Comparison of ENCODE assay signal across 17 mouse cellular contexts in the genomic region with DNA sequence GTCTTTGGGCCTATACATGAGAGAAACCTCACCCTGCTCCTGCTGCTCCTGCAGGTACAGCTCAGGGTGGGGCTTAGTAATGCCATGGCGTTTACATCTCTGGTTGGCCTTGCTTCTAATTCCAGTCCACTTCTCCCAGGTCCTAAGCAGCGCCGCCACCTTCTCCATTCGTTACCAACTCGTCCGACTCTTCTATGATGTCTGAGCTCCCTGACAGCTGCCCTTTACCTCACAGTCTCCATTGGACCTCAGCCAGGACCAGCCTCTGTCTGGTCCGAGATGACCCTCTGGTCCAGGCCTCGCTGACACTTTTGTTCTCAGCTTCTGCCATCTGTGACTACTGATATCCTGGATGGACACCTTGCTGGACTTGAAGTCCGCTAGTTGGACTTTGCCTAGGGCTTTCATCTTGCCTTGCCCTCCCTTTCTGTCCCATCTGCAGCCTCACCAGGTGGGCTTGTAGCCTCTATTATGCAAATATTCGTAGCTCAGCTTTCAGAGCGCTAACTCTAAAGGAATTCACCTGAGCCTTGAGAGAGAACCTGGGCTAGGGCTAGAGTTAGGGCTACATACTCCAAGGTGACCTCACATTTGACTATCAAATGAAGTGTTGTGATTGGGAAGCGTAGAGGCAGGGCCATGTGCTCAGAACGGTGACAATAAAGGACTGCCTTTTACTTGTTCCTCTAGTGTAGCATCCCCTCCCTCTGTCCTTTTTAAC. TPM values are rescaled to one million over a fixed set of nuclear protein-coding genes. Genes with fewer than 3 reads are reported as not detected.
DNase-seq lines count a peak whose midpoint lies in the region; ATAC-seq and TF ChIP-seq lines count a peak whose summit lies in the region.
"Had no signal": no experiment of that assay in that cellular context is flagged by ENCODE, and none has a peak within 500 bp of the region (broad histone marks: within the 10 kb centered on the region; RNA-seq: fewer than 3 reads in every experiment).

No protein-coding gene starts in this region.

- WGBS in forebrain, embryonic 10.5 days: 95% methylated on average over 13 of the region's 13 CpGs
- 94% methylated on average over 13 of the region's 13 CpGs for WGBS in forebrain, embryonic 16.5 days
- 95% methylated on average over 13 of the region's 13 CpGs for WGBS in embryonic facial prominence, embryonic 10.5 days

- H3K27me3 ChIP-seq in forebrain, embryonic 10.5 days (ENCODE audit: poor library complexity, severe bottlenecking): no peaks in the 10 kb centered on the region
- no peaks in the 10 kb centered on the region for H3K27me3 ChIP-seq in forebrain, embryonic 16.5 days (replicated peaks; ENCODE audit: control insufficient read depth, insufficient read depth, low read length)
- no peaks in the 10 kb centered on the region for H3K27me3 ChIP-seq in testis, adult 2 months (ENCODE audit: control insufficient read depth, insufficient read depth, low read length)
- no peaks in the 10 kb centered on the region for H3K27me3 ChIP-seq in embryonic facial prominence, embryonic 10.5 days (replicated peaks; ENCODE audit: low read depth, poor library complexity, severe bottlenecking)
- H3K27me3 ChIP-seq: embryonic facial prominence, embryonic 15.5 days; heart, embryonic 13.5 days; neural tube, embryonic 13.5 days; Patski had no signal

- H3K9me3 ChIP-seq in forebrain, embryonic 10.5 days: peaks cover 16% of the 10 kb centered on the region
- H3K9me3 ChIP-seq in forebrain, embryonic 16.5 days (ENCODE audit: control insufficient read depth, low read length): no peaks in the 10 kb centered on the region
- peaks cover 6% of the 10 kb centered on the region for H3K9me3 ChIP-seq in embryonic facial prominence, embryonic 10.5 days
- H3K9me3 ChIP-seq: embryonic facial prominence, embryonic 15.5 days; heart, embryonic 13.5 days; neural tube, embryonic 13.5 days had no signal

- ATAC-seq in forebrain, embryonic 16.5 days: no peak
- ATAC-seq in megakaryocyte, adult 5-6 weeks (ENCODE audit: poor library complexity, severe bottlenecking): no peak
- ATAC-seq: forebrain, embryonic 14.5 days; Patski had no signal

- H3K9ac ChIP-seq in forebrain, embryonic 16.5 days (replicated peaks; ENCODE audit: low read depth, low read length): no peak overlapping the region
- H3K9ac ChIP-seq: embryonic facial prominence, embryonic 15.5 days; heart, embryonic 13.5 days; neural tube, embryonic 13.5 days had no signal

- no peak overlapping the region for H3K4me2 ChIP-seq in forebrain, embryonic 16.5 days (ENCODE audit: low read length)
- H3K4me2 ChIP-seq: neural tube, embryonic 13.5 days had no signal

- DNase-seq in forebrain, embryonic 10.5 days (ENCODE audit: extremely low spot score, low spot score): no peak
- no peak for DNase-seq in testis, postnatal 10 days (ENCODE audit: low spot score)
- no peak for DNase-seq in embryonic facial prominence, embryonic 10.5 days (ENCODE audit: low spot score)
- no peak for DNase-seq in gastrocnemius, adult 8-10 months (ENCODE audit: low spot score in 2 of 2)
- no peak for DNase-seq in thymus, postnatal 36 days
- DNase-seq: kidney, adult 9 months; kidney, postnatal 4 days; lung, postnatal 10 days; spleen, adult 18-20 months had no signal

- H3K4me1 ChIP-seq in forebrain, embryonic 10.5 days: peaks cover 19% of the 10 kb centered on the region
- peaks cover 22% of the 10 kb centered on the region for H3K4me1 ChIP-seq in forebrain, embryonic 16.5 days (replicated peaks; ENCODE audit: control insufficient read depth, insufficient read depth, low read length)
- H3K4me1 ChIP-seq in testis, adult 2 months (ENCODE audit: control insufficient read depth, insufficient read depth, low read length): peaks cover 7% of the 10 kb centered on the region
- peaks cover 19% of the 10 kb centered on the region for H3K4me1 ChIP-seq in embryonic facial prominence, embryonic 10.5 days

- no peak for TF ChIP-seq POLR2A in testis, adult 2 months (IDR thresholded peaks at IDR 0.05; ENCODE audit: control insufficient read depth, low read depth, low read length)

- H3K36me3 ChIP-seq in forebrain, embryonic 10.5 days (replicated peaks): peaks cover 81% of the 10 kb centered on the region
- peaks cover 25% of the 10 kb centered on the region for H3K36me3 ChIP-seq in forebrain, embryonic 16.5 days (ENCODE audit: control insufficient read depth, insufficient read depth)
- H3K36me3 ChIP-seq in testis, adult 2 months (ENCODE audit: control insufficient read depth, insufficient read depth, low read length): peaks cover 7% of the 10 kb centered on the region
- peaks cover 81% of the 10 kb centered on the region for H3K36me3 ChIP-seq in embryonic facial prominence, embryonic 10.5 days (replicated peaks)

- no peak for TF ChIP-seq CTCF in testis, adult 2 months (IDR thresholded peaks at IDR 0.05; ENCODE audit: control insufficient read depth, insufficient read depth, insufficient replicate concordance, low read depth, low read length)

- H3K4me3 ChIP-seq in forebrain, embryonic 10.5 days: peak overlapping the region; percentile 94; the same call in 1 of the 2 replicates
- no peak overlapping the region for H3K4me3 ChIP-seq in forebrain, embryonic 16.5 days (replicated peaks; ENCODE audit: low read length)
- H3K4me3 ChIP-seq in testis, adult 2 months (ENCODE audit: control insufficient read depth, low read depth, low read length): peak overlapping the region; percentile 70
- H3K4me3 ChIP-seq in embryonic facial prominence, embryonic 10.5 days: peak overlapping the region; percentile 99; the same call in 1 of the 2 replicates
- H3K4me3 ChIP-seq: neural tube, embryonic 13.5 days had no signal

- peak overlapping the region; percentile 97; the same call in 1 of the 2 replicates for H3K27ac ChIP-seq in forebrain, embryonic 10.5 days
- H3K27ac ChIP-seq in forebrain, embryonic 16.5 days (ENCODE audit: low read length): no peak overlapping the region
- no peak overlapping the region for H3K27ac ChIP-seq in testis, adult 2 months (ENCODE audit: control insufficient read depth, insufficient read depth, low read depth, low read length)
- H3K27ac ChIP-seq in embryonic facial prominence, embryonic 10.5 days (replicated peaks): peak overlapping the region; percentile 98
- H3K27ac ChIP-seq: neural tube, embryonic 13.5 days had no signal

RNA-seq across cellular contexts. Expression of a gene that starts 1.4 kb away (rescaled TPM):
- 524 and 528 TPM in 2 replicates for polyA plus RNA-seq in forebrain, embryonic 10.5 days (2016; fragmentation: Nextera tagmentation; extraction: Ambion mirVana)
- 182 and 199 TPM in 2 replicates for polyA plus RNA-seq in forebrain, embryonic 16.5 days (2015; fragmentation: Nextera tagmentation; extraction: Ambion mirVana)
- polyA plus RNA-seq in testis, adult 2 months (2012; rRNA removed): 107 TPM in 2 replicates
- polyA plus RNA-seq in embryonic facial prominence, embryonic 10.5 days (2016; fragmentation: Nextera tagmentation; extraction: Ambion mirVana): 601 and 615 TPM in 2 replicates
- 136 and 144 TPM in 2 replicates for total RNA-seq in megakaryocyte, adult 5-6 weeks (2015)
- total RNA-seq in megakaryocyte, adult 5-6 weeks (2017): 239 and 262 TPM in 2 replicates
- total RNA-seq in gastrocnemius, adult 8-10 months (2022): 10 to 100 TPM in 1 of 4 experiments, 1 to 10 TPM in 3; 7.8 to 10.3 (median 8.7) TPM

RNA-seq across cellular contexts. Expression of a gene that starts 7.3 kb away (rescaled TPM):
- polyA plus RNA-seq in forebrain, embryonic 10.5 days (2016; fragmentation: Nextera tagmentation; extraction: Ambion mirVana): 48.0 and 49.3 TPM in 2 replicates
- 35.2 and 35.7 TPM in 2 replicates for polyA plus RNA-seq in forebrain, embryonic 16.5 days (2015; fragmentation: Nextera tagmentation; extraction: Ambion mirVana)
- 6.5 and 6.7 TPM in 2 replicates for polyA plus RNA-seq in testis, adult 2 months (2012; rRNA removed)
- 53.8 and 53.9 TPM in 2 replicates for polyA plus RNA-seq in embryonic facial prominence, embryonic 10.5 days (2016; fragmentation: Nextera tagmentation; extraction: Ambion mirVana)
- 37.7 and 39.4 TPM in 2 replicates for total RNA-seq in megakaryocyte, adult 5-6 weeks (2015)
- total RNA-seq in megakaryocyte, adult 5-6 weeks (2017): 15.2 and 17.4 TPM in 2 replicates
- 10 to 100 TPM; 10.9 to 14.8 (median 13.0) TPM for total RNA-seq in gastrocnemius, adult 8-10 months (2022)

RNA-seq across cellular contexts. Expression of a gene that starts 10.9 kb away (rescaled TPM):
- polyA plus RNA-seq in forebrain, embryonic 10.5 days (2016; fragmentation: Nextera tagmentation; extraction: Ambion mirVana): 196 and 210 TPM in 2 replicates
- 64.3 and 64.7 TPM in 2 replicates for polyA plus RNA-seq in forebrain, embryonic 16.5 days (2015; fragmentation: Nextera tagmentation; extraction: Ambion mirVana)
- polyA plus RNA-seq in testis, adult 2 months (2012; rRNA removed): 18.2 and 19.3 TPM in 2 replicates
- polyA plus RNA-seq in embryonic facial prominence, embryonic 10.5 days (2016; fragmentation: Nextera tagmentation; extraction: Ambion mirVana): 167 and 175 TPM in 2 replicates
- total RNA-seq in megakaryocyte, adult 5-6 weeks (2015): 63.1 and 83.4 TPM in 2 replicates
- 31.2 and 41.1 TPM in 2 replicates for total RNA-seq in megakaryocyte, adult 5-6 weeks (2017)
- 10 to 100 TPM; 24.2 to 26.1 (median 25.2) TPM for total RNA-seq in gastrocnemius, adult 8-10 months (2022)

RNA-seq across cellular contexts. Expression of a gene that starts 13.0 kb away (rescaled TPM):
- polyA plus RNA-seq in forebrain, embryonic 10.5 days (2016; fragmentation: Nextera tagmentation; extraction: Ambion mirVana): 8.3 and 8.7 TPM in 2 replicates
- polyA plus RNA-seq in forebrain, embryonic 16.5 days (2015; fragmentation: Nextera tagmentation; extraction: Ambion mirVana): 29.0 and 31.4 TPM in 2 replicates
- polyA plus RNA-seq in testis, adult 2 months (2012; rRNA removed): 16.4 and 20.7 TPM in 2 replicates
- 6.8 and 7.8 TPM in 2 replicates for polyA plus RNA-seq in embryonic facial prominence, embryonic 10.5 days (2016; fragmentation: Nextera tagmentation; extraction: Ambion mirVana)
- total RNA-seq in megakaryocyte, adult 5-6 weeks (2015): 12.0 and 16.4 TPM in 2 replicates
- 11.0 and 13.4 TPM in 2 replicates for total RNA-seq in megakaryocyte, adult 5-6 weeks (2017)
- total RNA-seq in gastrocnemius, adult 8-10 months (2022): 10 to 100 TPM; 10.4 to 18.9 (median 15.2) TPM

RNA-seq across cellular contexts. Expression of a gene that starts 27.6 kb away (rescaled TPM):
- polyA plus RNA-seq in forebrain, embryonic 10.5 days (2016; fragmentation: Nextera tagmentation; extraction: Ambion mirVana): 32.8 and 33.0 TPM in 2 replicates
- polyA plus RNA-seq in forebrain, embryonic 16.5 days (2015; fragmentation: Nextera tagmentation; extraction: Ambion mirVana): 34.1 and 35.6 TPM in 2 replicates
- 13.1 and 16.0 TPM in 2 replicates for polyA plus RNA-seq in testis, adult 2 months (2012; rRNA removed)
- polyA plus RNA-seq in embryonic facial prominence, embryonic 10.5 days (2016; fragmentation: Nextera tagmentation; extraction: Ambion mirVana): 29.6 and 31.4 TPM in 2 replicates
- total RNA-seq in megakaryocyte, adult 5-6 weeks (2015): 12.3 and 18.4 TPM in 2 replicates
- total RNA-seq in megakaryocyte, adult 5-6 weeks (2017): 13.1 and 15.3 TPM in 2 replicates
- total RNA-seq in gastrocnemius, adult 8-10 months (2022): 1 to 10 TPM; 4.5 to 9.6 (median 7.2) TPM

Comparison
In these comparisons a context has a peak if more than half of its experiments do, and no peak if none do; other contexts are left out.
1. H3K27ac ChIP-seq: peak in forebrain, embryonic 10.5 days (single experiment) and embryonic facial prominence, embryonic 10.5 days (single experiment); none in forebrain, embryonic 16.5 days (single experiment) and testis, adult 2 months (single experiment).